Mouse (Mus musculus) adrenal gland, adult 18-20 months (tissue): ENCODE results near the gene Snx10. TPM values are rescaled to one million over a fixed set of nuclear protein-coding genes. Genes with fewer than 3 reads are reported as not detected.
"Not testable (repeated sequence)": the region's sequence is repeated elsewhere in the genome, so short reads cannot be mapped to it uniquely, and the experiment has no call there.

ENCODE experiments used
- DNase-seq, 2 experiments: peaks; one replicate each; pipeline ENCODE4 v3.0.0; 2021 to 2022; ENCODE audit warnings: low spot score in 2 of 2
- long read RNA-seq, 2 experiments: library from polyadenylated mRNA; stranded (forward); transcript quantifications; one replicate each; pipeline ENCODE4 v2.0.0; 2021
- total RNA-seq, 2 experiments: library from RNA; stranded (reverse); gene quantifications; 1 replicate in 1 of 2; 2 replicates in 1 of 2; pipeline ENCODE4 v1.2.3; 2021

Snx10 gene
- total RNA-seq, result 10 to 100 TPM; 31.8 to 53.6 TPM
- long read RNA-seq, experiment 1, transcript Snx10-207 (7 exons, 2,464 nt), result major isoform, 36 of 56 reads
- long read RNA-seq, experiment 1, transcript Snx10-201 (7 exons, 2,480 nt), result minor isoform, 13 of 56 reads
- long read RNA-seq, experiment 1, partial matches to known transcripts, result 1 of 56 reads
- long read RNA-seq, experiment 1, other reads (novel, unspliced or antisense), result 2 of 56 reads
- long read RNA-seq, experiment 2, transcript Snx10-202 (7 exons, 968 nt), result minor isoform, 6 of 96 reads
- long read RNA-seq, experiment 2, transcript Snx10-207 (7 exons, 2,464 nt), result major isoform, 49 of 96 reads
- long read RNA-seq, experiment 2, transcript Snx10-201 (7 exons, 2,480 nt), result minor isoform, 26 of 96 reads
- long read RNA-seq, experiment 2, partial matches to known transcripts, result 7 of 96 reads
- long read RNA-seq, experiment 2, other reads (novel, unspliced or antisense), result 8 of 96 reads

DNA sequence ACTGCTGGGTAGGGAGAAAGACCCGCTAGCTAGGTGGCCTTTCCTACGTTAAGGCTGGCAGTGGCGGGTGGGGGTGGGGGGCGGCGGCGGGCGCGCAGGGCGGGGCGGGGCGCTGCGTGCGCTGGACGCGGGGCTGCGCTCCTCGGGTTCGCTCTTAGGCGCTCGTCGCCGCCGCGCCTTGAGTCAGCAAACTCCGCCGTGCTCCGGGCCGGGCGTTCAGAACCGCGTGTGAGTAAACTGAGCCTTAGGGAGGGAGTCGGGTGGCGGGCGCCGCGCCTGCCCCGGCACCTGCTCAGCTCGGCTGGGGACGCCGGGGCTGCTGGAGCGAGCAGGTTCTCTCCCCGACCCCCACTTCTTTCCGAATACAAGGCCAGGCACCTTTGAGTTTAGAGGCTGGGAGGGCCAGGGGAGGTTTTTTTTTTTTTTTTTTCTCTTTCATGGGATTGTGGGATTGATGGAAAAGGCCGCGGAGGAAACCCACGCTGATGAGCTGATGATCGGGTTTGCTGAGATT is at the start of gene Snx10:
Snx10 (plus strand) TSS at position 95 of the 514 bp plus-strand sequence.
- DNase-seq, result peak; percentile 47 to 48

- DNase-seq, result no peak
These were observed 44.5 kb upstream of the Snx10 start for GRCm38 (mm10) chr6:51479136-51479731.

DNA sequence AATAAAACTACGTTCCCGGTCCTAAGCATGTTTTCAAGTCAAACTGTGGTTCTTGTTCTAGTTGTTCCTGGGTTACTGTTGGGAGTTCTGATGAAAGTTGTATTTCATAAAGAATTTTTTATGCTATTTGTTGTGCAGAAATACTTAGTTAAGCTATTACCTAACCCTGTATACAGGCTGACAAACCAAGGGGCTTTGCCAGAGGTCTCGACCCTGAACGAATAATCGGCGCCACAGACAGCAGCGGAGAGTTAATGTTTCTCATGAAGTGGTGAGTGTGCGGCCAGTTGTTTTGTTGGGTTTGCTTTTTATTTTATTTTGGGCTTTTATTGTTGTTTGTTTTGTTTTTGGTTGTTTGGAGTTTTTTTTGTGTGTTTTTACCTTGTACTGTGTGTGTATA is 42.2 kb upstream of the Snx10 start:
- DNase-seq, result no peak

GRCm38 (mm10) chr6:51483861-51484260 is 39.8 kb upstream of the Snx10 start:
- DNase-seq, result no peak

DNA sequence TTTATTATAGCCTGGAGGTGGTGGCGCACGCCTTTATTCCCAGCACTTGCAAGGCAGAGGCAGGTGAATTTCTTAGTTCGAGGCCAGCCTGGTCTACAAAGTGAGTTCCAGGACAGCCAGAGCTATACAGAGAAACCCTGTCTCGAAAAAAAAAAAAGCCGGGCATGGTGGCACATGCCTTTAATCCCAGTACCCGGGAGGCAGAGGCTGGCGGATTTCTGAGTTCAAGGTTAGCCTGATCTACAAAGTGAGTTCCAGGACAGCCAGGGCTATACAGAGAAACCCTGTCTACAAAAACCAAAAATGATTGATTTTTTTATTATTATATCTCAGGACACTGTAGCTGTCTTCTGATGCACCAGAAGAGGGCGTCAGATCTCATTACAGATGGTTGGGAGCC is 39.1 kb upstream of the Snx10 start:
- DNase-seq, result not testable (repeated sequence)

GRCm38 (mm10) chr6:51485646-51486045 is 38.1 kb upstream of the Snx10 start:
- DNase-seq, result no peak

GRCm38 (mm10) chr6:51486076-51486710 is 37.5 kb upstream of the Snx10 start:
- DNase-seq, result no peak

GRCm38 (mm10) chr6:51486731-51487130 is 37.0 kb upstream of the Snx10 start:
- DNase-seq, result no peak

GRCm38 (mm10) chr6:51489787-51490186 is 33.9 kb upstream of the Snx10 start:
- DNase-seq, result no peak

- DNase-seq, result no peak
These were observed 26.2 kb upstream of the Snx10 start for GRCm38 (mm10) chr6:51497321-51498111.

DNA sequence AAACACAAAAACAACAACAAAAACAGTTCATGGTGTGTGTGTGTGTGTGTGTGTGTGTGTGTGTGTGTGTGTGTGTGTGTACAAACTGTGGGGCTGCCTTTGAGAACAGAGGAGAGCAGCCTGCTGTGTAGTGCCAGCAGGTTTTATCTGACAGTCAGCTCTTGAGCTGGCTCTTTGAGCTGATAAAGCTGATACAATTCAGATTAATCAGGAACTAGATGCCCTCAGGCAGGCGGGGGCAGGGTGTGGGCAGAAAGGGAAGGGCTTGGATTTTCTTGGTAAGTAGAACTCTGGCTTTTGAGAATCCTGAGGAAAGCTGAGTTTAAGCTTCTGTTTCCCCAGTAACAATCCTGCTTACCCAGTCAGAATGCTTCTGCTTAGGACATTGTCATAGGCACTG is 18.0 kb upstream of the Snx10 start:
- DNase-seq, result no peak

DNA sequence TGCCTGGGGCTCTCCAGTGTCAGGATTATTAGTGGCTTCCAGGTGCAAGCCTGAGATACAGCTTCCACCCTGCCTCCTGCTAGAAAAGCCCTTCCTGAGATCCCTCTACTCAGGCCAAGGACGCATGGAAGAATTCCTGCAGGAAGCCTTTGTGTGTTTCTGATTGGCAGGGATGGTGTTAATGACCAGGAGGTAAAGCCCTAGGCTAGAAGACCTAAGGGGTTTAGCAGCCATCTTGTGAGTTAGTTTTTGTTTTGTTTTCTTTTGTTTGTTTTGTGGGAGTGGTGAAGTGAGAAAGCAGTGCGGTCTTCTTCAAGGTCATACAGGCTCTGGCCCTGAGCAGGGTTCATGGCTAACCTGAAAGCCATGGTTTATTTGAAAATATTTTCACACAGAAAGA is 16.1 kb upstream of the Snx10 start:
- DNase-seq, result no peak

DNA sequence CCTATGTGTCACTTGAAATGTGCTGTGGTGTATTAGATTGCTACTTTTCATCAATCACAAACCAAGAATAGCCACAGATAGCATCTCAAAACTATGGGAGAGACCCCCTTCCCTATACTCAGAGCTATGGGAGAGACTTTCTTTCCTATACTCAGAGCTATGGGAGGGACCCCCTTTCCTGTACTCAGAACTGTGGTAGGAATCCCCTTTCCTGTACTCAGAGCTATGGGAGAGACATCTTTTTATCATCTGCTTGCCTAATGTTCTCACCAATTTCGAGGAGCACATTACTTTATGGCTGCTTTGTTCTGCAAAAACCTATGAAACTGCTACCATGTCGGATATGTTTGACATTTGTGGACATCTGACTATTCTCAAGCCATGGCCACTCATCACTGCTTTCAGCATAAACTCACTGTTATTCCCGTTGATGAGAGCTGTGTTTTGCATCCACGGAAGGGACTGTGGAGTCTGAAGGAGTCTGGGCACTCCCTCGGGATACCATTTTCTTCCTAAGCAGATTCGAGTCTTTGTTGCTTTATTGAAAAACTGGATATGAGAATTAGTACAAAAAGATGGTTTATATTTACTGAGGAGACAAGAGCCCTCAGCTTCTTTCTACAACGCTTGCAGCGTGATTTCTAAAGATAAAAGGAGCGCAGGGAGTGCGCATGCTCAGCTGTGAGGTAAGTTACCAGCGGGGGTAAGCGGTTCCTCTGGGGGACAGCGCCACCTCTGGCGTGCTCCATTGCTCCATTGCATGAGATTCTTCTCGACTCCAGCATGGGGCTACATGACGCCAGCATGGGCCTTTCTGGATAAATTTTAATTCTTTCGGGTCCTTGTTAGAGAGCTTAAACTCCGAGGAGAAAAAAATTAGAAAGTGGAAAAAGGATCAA is 14.7 kb upstream of the Snx10 start:
- DNase-seq, result peak; percentile 57 to 73

- peak; percentile 21 to 58 for DNase-seq
These were observed 13.6 kb upstream of the Snx10 start for GRCm38 (mm10) chr6:51510094-51510493.

DNA sequence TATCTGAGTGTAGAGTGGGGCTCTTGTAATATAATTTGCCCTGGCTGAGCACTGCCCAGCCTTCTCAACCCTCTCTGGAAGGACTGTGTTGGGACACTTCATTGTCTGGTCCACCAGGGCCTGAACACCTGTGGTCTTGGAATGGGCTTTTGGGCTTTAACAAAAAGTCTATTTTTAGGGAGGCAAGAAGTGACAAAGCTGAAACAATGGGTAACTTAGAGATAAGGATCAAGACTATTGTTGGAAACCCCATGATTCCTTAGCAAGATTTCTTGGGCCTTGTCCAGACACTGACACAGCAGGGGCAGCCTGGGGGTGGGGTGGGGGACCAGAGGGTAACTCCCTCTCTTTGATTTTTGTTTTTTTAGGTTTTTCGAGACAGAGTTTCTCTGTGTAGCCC is 12.8 kb upstream of the Snx10 start:
- DNase-seq, result no peak

- DNase-seq, result no peak
These were observed 10.0 kb upstream of the Snx10 start for GRCm38 (mm10) chr6:51513745-51514144.

GRCm38 (mm10) chr6:51514860-51515259 is 8.8 kb upstream of the Snx10 start:
- no peak for DNase-seq

DNA sequence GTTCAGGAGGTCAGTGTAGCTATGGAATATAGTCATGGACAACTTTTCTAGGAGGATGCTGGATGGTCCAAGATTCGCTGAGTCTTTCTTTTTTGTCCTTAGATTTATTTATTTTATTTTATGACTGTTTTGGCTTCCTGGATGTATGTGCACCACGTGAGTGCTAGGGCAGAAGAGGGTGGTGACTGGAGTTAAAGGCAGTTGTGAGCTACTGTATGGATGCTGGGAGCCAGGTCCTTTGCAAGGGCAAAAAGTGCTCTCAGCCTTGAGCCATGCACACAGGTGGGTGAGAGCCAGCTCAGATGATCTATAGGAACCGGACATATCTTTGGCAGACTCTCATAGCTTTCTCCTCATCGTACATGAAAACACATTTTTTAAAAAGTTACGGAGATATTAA is 391 bp upstream of the Snx10 start:
- DNase-seq, result no peak

DNA sequence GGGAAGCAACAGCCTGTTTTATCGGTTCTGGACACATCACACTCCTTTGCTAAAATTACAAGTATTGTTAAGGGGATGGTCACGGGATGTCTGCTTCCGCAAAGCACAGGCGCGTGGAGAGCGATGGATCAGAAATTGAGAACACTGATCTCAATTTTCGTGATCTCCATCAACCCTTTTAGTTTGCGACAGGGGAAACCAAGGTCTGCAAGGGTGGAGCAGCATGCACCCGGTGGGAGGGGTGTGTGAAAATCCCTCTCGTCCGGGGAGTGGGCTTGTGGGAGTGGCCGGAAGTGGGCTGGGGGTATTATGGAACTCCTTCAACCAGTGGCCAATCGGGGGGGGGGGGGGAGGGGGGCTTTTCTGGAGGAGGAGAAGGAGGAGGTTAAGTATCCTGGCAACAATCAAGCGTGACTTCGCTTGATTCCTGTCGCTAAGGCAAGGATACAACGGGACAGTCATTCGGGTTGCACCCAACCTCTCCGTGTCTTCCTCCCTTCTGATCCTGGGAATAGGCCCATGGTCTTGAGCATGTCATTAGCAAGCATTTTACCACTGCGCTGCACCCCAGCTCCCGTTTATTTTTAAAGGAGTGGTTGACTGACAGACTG is 725 bp downstream of the Snx10 start:
- DNase-seq, result no peak

- DNase-seq, result no peak
These were observed 1.3 kb downstream of the Snx10 start for GRCm38 (mm10) chr6:51525001-51525400.
